Mouse (Mus musculus): ENCODE measurements at regions not wholly inside any gene's neighbourhood (a gene's known extent, or its start where the extent isn't known, plus 50 kb on each side); places are given as distances from the start of the nearest gene placed in this dataset.

- no peak for DNase-seq (ENCODE audit: low spot score)
- TF ChIP-seq POLR2A (IDR thresholded peaks at IDR 0.05; ENCODE audit: borderline replicate concordance, extremely low read depth, insufficient read depth, insufficient read length), result no peak
- ATAC-seq (ENCODE audit: low FRiP score, low read depth), result no peak
- Histone ChIP-seq H3K4me2 (replicated peaks; ENCODE audit: low read depth, low read length, severe bottlenecking) (no peak overlapping the region), H3K36me3 (ENCODE audit: control insufficient read depth, insufficient read depth, low read length) (no peaks in the 10 kb centered on the region), H3K27me3 (ENCODE audit: control insufficient read depth, insufficient read depth, low read length) (no peaks in the 10 kb centered on the region), H3K9ac (ENCODE audit: low read depth, low read length, severe bottlenecking) (no peak overlapping the region), H3K9me3 (ENCODE audit: control insufficient read depth, low read length) (no peaks in the 10 kb centered on the region), H3K4me3 (replicated peaks; ENCODE audit: low read length) (no peak overlapping the region), H3K4me1 (ENCODE audit: control insufficient read depth, insufficient read depth, low read length) (peaks cover 9% of the 10 kb centered on the region), H3K27ac (replicated peaks; ENCODE audit: low read depth, low read length) (no peak overlapping the region)
- 83% methylated on average over 8 of the region's 8 CpGs for WGBS
These were observed 303.8 kb downstream of the Gadd45g start for GRCm38 (mm10) chr13:52150281-52150680.

DNA sequence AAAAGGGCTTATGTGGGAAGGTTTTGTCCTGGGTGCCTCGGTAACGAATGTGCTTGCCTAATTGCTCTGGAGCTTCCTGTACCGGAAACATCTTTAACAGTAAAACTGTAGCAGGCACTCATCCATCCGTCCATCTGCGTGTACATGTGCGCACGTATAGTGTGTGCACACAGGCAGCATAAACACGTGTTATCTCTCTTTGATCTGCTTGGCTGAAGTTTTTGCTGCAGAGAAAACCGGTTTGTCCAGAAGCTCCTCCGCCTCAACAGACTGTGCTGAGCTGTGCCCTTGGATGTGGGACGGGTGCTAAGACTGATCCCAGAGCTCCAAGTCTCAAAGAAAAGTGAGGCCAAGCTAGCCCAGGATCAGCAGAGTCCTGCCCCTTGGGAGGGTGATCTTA lies 305.3 kb downstream of the Gadd45g start:
- peak; percentile 49 for DNase-seq (ENCODE audit: low spot score)
- no peak for ATAC-seq (ENCODE audit: low FRiP score, low read depth)

DNA sequence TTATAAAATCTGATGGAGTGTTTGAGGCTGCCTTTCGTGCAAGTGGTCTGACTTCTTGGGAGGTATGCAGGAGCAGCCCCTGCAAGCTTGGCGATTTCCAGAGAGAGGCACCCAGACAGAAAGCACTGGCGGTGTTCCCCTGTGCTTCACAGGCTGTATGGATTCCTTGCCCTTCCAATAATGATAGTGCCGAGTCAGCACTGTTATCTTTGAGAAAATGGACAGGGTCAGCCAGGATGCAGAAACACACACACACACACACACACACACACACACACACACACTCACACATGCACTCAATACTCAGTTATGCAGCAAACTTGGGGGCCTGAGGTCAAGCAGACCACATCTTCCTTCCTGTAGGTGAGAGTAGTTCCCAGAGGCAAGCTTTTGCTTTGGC lies 305.7 kb downstream of the Gadd45g start:
- TF ChIP-seq POLR2A (IDR thresholded peaks at IDR 0.05; ENCODE audit: borderline replicate concordance, extremely low read depth, insufficient read depth, insufficient read length), result no peak
- Histone ChIP-seq H3K27me3 (ENCODE audit: control insufficient read depth, insufficient read depth, low read length) (no peaks in the 10 kb centered on the region), H3K36me3 (ENCODE audit: control insufficient read depth, insufficient read depth, low read length) (no peaks in the 10 kb centered on the region), H3K4me3 (replicated peaks; ENCODE audit: low read length) (no peak overlapping the region), H3K4me2 (replicated peaks; ENCODE audit: low read depth, low read length, severe bottlenecking) (no peak overlapping the region), H3K4me1 (ENCODE audit: control insufficient read depth, insufficient read depth, low read length) (peaks cover 12% of the 10 kb centered on the region), H3K9me3 (ENCODE audit: control insufficient read depth, low read length) (no peaks in the 10 kb centered on the region), H3K9ac (ENCODE audit: low read depth, low read length, severe bottlenecking) (no peak overlapping the region), H3K27ac (replicated peaks; ENCODE audit: low read depth, low read length) (no peak overlapping the region)
- DNase-seq (ENCODE audit: low spot score), result no peak
- ATAC-seq (ENCODE audit: low FRiP score, low read depth), result no peak
- WGBS, result 34% methylated on average over 4 of the region's 4 CpGs

More for the DNA sequence above, 305.3 kb downstream of the Gadd45g start:
- no peak for TF ChIP-seq POLR2A (IDR thresholded peaks at IDR 0.05; ENCODE audit: borderline replicate concordance, extremely low read depth, insufficient read depth, insufficient read length)
- no peaks in the 10 kb centered on the region for H3K27me3 ChIP-seq (ENCODE audit: control insufficient read depth, insufficient read depth, low read length)
- H3K4me2 ChIP-seq (replicated peaks; ENCODE audit: low read depth, low read length, severe bottlenecking), result no peak overlapping the region
- H3K4me3 ChIP-seq (replicated peaks; ENCODE audit: low read length), result no peak overlapping the region
- no peaks in the 10 kb centered on the region for H3K9me3 ChIP-seq (ENCODE audit: control insufficient read depth, low read length)
- H3K4me1 ChIP-seq (ENCODE audit: control insufficient read depth, insufficient read depth, low read length), result peaks cover 12% of the 10 kb centered on the region
- H3K36me3 ChIP-seq (ENCODE audit: control insufficient read depth, insufficient read depth, low read length), result no peaks in the 10 kb centered on the region
- no peak overlapping the region for H3K27ac ChIP-seq (replicated peaks; ENCODE audit: low read depth, low read length)
- H3K9ac ChIP-seq (ENCODE audit: low read depth, low read length, severe bottlenecking), result no peak overlapping the region
- 40% methylated on average over 11 of the region's 11 CpGs for WGBS

DNA sequence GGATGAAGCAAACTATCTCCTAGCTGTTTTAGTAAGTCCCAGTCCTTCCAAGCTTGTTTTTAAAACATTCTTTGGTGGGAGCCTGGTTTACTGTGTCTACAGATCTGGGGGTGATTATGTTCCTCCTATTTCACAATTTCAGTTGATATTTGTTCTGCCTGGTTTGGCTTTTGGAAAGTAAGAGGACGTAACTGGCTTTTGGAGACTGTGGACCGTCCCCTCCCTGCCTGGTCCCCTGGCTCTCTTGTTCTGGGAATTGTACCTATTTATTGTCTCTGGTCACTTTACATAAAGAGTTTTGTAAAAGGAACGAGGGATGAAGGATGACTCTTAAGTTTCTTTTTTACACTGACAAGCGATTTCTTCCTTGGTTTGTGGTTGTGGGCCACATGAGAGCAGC lies 306.6 kb downstream of the Gadd45g start:
- no peak overlapping the region for H3K9ac ChIP-seq (ENCODE audit: low read depth, low read length, severe bottlenecking)
- H3K4me2 ChIP-seq (replicated peaks; ENCODE audit: low read depth, low read length, severe bottlenecking), result no peak overlapping the region
- no peaks in the 10 kb centered on the region for H3K36me3 ChIP-seq (ENCODE audit: control insufficient read depth, insufficient read depth, low read length)
- no peak for TF ChIP-seq POLR2A (IDR thresholded peaks at IDR 0.05; ENCODE audit: borderline replicate concordance, extremely low read depth, insufficient read depth, insufficient read length)
- no peaks in the 10 kb centered on the region for H3K9me3 ChIP-seq (ENCODE audit: control insufficient read depth, low read length)
- WGBS, result 80% methylated on average over 4 of the region's 4 CpGs
- no peak for DNase-seq (ENCODE audit: low spot score)
- H3K27ac ChIP-seq (replicated peaks; ENCODE audit: low read depth, low read length), result no peak overlapping the region
- H3K4me1 ChIP-seq (ENCODE audit: control insufficient read depth, insufficient read depth, low read length), result peaks cover 12% of the 10 kb centered on the region
- H3K4me3 ChIP-seq (replicated peaks; ENCODE audit: low read length), result no peak overlapping the region
- ATAC-seq (ENCODE audit: low FRiP score, low read depth), result no peak
- H3K27me3 ChIP-seq (ENCODE audit: control insufficient read depth, insufficient read depth, low read length), result no peaks in the 10 kb centered on the region

GRCm38 (mm10) chr13:52153576-52153975 lies 307.1 kb downstream of the Gadd45g start:
- Histone ChIP-seq H3K27me3 (ENCODE audit: control insufficient read depth, insufficient read depth, low read length) (no peaks in the 10 kb centered on the region), H3K27ac (replicated peaks; ENCODE audit: low read depth, low read length) (no peak overlapping the region), H3K4me1 (ENCODE audit: control insufficient read depth, insufficient read depth, low read length) (peaks cover 12% of the 10 kb centered on the region), H3K4me3 (replicated peaks; ENCODE audit: low read length) (no peak overlapping the region), H3K9me3 (ENCODE audit: control insufficient read depth, low read length) (no peaks in the 10 kb centered on the region), H3K9ac (ENCODE audit: low read depth, low read length, severe bottlenecking) (no peak overlapping the region), H3K4me2 (replicated peaks; ENCODE audit: low read depth, low read length, severe bottlenecking) (no peak overlapping the region), H3K36me3 (ENCODE audit: control insufficient read depth, insufficient read depth, low read length) (no peaks in the 10 kb centered on the region)
- ATAC-seq (ENCODE audit: low FRiP score, low read depth) (no peak), DNase-seq (ENCODE audit: low spot score) (no peak)
- no peak for TF ChIP-seq POLR2A (IDR thresholded peaks at IDR 0.05; ENCODE audit: borderline replicate concordance, extremely low read depth, insufficient read depth, insufficient read length)
- WGBS, result 64% methylated on average over 4 of the region's 4 CpGs

All from limb, embryonic 14.5 days (tissue).